Mouse (Mus musculus): ENCODE data around the gene Mbnl2. TPM values are rescaled to one million over a fixed set of nuclear protein-coding genes. Genes with fewer than 3 reads are reported as not detected.

Gene Mbnl2
- 152 and 170 TPM in 2 replicates for polyA plus RNA-seq (2012; ENCODE audit: insufficient read depth, insufficient read length, missing spikeins)

- Histone ChIP-seq H3K4me1 (ENCODE audit: control insufficient read depth, insufficient read depth, insufficient read length, low read length) (peaks cover 15% of the 10 kb centered on the region), H3K27ac (replicated peaks; ENCODE audit: low read depth, low read length) (peak within 1 kb of the TSS; percentile 98), H3K4me3 (ENCODE audit: insufficient read depth, low read depth, low read length) (peak within 1 kb of the TSS; percentile 90)
Observed at GRCm38 (mm10) chr14:120275246-120276238, at the start of gene Mbnl2. TSS of gene Mbnl2 (plus strand) at chr14:120275669.

DNA sequence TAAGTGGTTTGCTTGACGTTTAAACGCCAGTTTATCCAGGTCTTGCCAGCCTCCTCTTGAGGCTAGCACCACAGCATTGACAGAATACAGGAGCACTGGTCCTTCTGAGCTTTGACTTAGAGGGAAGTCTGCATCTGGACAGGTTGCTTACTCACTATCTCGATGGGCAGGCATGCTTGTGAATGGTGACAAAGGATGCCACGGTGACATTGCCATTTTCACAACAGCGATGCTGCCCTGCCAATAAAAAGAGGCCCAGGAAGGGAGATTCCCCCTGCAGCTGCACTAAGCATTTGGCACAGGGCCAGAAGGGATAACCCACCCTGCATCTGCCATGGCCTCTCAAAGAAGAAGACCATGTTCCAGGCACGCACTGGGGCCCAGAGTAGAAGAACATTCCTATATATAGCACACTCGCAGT lies 43.4 kb upstream of the Mbnl2 start:
- no peak overlapping the region for H3K27ac ChIP-seq (replicated peaks; ENCODE audit: low read depth, low read length)
- H3K4me3 ChIP-seq (ENCODE audit: insufficient read depth, low read depth, low read length): no peak overlapping the region
- H3K4me1 ChIP-seq (ENCODE audit: control insufficient read depth, insufficient read depth, insufficient read length, low read length): no peaks in the 10 kb centered on the region

DNA sequence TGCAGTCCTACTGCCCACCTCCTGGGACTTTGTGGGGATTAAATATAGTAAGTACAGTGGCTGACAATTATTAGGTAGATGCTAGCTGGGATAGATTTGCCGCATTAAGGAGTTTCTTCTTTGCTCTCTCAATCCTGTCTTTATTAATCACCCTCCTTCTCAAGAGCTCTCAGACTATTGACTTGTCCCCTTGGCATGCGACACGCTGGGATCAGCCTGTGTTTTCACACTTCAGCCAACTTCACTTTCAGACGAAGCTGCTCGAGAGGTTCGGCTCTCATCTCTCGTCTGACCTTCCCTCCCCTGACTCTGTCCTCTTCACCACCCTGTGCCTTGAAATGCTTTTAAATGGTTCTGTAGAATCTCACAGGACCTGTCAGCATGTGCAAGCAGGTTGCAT lies 39.9 kb upstream of the Mbnl2 start:
- Histone ChIP-seq H3K4me3 (ENCODE audit: insufficient read depth, low read depth, low read length) (no peak overlapping the region), H3K27ac (replicated peaks; ENCODE audit: low read depth, low read length) (no peak overlapping the region), H3K4me1 (ENCODE audit: control insufficient read depth, insufficient read depth, insufficient read length, low read length) (no peaks in the 10 kb centered on the region)

DNA sequence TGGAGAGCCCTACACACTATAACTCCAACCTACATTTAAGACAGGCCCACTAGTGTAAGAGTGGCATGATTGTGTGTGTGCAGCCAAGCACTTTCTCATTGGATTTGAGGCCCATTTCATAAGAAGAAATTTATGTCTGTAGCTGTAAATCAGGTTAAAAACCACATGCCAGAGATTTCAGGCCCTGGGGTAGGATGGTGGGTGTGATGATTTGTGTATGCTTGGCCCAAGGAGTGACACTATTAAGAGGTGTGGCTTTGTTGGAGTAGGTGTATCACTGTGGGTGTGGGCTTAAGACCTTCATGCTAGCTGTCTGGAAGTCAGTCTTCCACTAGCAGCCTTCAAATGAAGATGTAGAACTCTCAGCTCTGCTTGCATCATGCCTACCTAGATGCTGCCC lies 37.0 kb upstream of the Mbnl2 start:
- H3K27ac ChIP-seq (replicated peaks; ENCODE audit: low read depth, low read length): no peak overlapping the region
- no peaks in the 10 kb centered on the region for H3K4me1 ChIP-seq (ENCODE audit: control insufficient read depth, insufficient read depth, insufficient read length, low read length)
- H3K4me3 ChIP-seq (ENCODE audit: insufficient read depth, low read depth, low read length): no peak overlapping the region

DNA sequence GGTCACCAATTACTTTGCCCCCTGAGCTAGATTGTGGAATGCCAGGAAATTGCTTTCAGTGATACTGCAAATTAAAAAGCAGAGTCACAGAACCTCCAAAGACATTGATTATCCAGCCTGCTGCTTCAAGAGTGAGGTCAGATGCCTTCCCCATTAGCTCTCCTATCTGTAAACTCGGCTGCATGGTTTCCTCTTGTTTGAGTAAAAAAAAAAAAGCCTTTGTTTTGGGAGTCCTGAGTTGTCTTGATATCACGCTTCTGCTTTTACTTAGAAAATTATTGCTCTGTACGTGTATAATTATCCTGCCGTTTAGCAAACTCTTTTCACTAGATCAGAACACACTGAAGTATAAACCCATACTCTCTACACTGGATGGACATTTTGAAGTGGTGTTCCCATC lies 35.3 kb upstream of the Mbnl2 start:
- H3K4me3 ChIP-seq (ENCODE audit: insufficient read depth, low read depth, low read length): no peak overlapping the region
- H3K27ac ChIP-seq (replicated peaks; ENCODE audit: low read depth, low read length): no peak overlapping the region
- no peaks in the 10 kb centered on the region for H3K4me1 ChIP-seq (ENCODE audit: control insufficient read depth, insufficient read depth, insufficient read length, low read length)

- H3K27ac ChIP-seq (replicated peaks; ENCODE audit: low read depth, low read length): no peak overlapping the region
- H3K4me3 ChIP-seq (ENCODE audit: insufficient read depth, low read depth, low read length): no peak overlapping the region
- H3K4me1 ChIP-seq (ENCODE audit: control insufficient read depth, insufficient read depth, insufficient read length, low read length): no peaks in the 10 kb centered on the region
Observed at GRCm38 (mm10) chr14:120242711-120243110, 32.8 kb upstream of the Mbnl2 start.

GRCm38 (mm10) chr14:120245081-120245705 lies 30.3 kb upstream of the Mbnl2 start:
- H3K4me3 ChIP-seq (ENCODE audit: insufficient read depth, low read depth, low read length): no peak overlapping the region

GRCm38 (mm10) chr14:120253331-120253730 lies 22.1 kb upstream of the Mbnl2 start:
- no peak overlapping the region for H3K27ac ChIP-seq (replicated peaks; ENCODE audit: low read depth, low read length)
- no peak overlapping the region for H3K4me3 ChIP-seq (ENCODE audit: insufficient read depth, low read depth, low read length)
- no peaks in the 10 kb centered on the region for H3K4me1 ChIP-seq (ENCODE audit: control insufficient read depth, insufficient read depth, insufficient read length, low read length)

More at GRCm38 (mm10) chr14:120245081-120245705, 30.3 kb upstream of the Mbnl2 start:
- no peaks in the 10 kb centered on the region for H3K4me1 ChIP-seq (ENCODE audit: control insufficient read depth, insufficient read depth, insufficient read length, low read length)
- no peak overlapping the region for H3K27ac ChIP-seq (replicated peaks; ENCODE audit: low read depth, low read length)

DNA sequence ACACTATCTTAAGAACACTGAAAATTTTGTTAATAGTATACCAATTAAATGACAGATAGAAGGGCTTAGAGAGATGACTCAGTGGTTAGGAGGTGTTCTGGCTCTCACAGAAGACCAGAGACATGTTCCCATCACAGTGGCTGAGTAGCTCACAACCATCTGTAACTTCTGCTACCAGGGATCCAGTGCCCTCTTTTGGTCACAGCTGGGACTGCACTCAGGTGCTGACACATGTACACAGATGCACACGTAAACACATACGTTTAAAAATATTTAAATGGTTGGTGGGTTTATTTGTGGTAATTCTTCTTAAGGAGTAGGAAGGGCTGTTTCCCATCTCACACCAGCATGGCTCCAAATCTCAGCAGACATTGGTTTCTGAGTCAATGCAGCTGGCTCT lies 19.3 kb upstream of the Mbnl2 start:
- H3K4me1 ChIP-seq (ENCODE audit: control insufficient read depth, insufficient read depth, insufficient read length, low read length): no peaks in the 10 kb centered on the region
- H3K27ac ChIP-seq (replicated peaks; ENCODE audit: low read depth, low read length): no peak overlapping the region
- no peak overlapping the region for H3K4me3 ChIP-seq (ENCODE audit: insufficient read depth, low read depth, low read length)

DNA sequence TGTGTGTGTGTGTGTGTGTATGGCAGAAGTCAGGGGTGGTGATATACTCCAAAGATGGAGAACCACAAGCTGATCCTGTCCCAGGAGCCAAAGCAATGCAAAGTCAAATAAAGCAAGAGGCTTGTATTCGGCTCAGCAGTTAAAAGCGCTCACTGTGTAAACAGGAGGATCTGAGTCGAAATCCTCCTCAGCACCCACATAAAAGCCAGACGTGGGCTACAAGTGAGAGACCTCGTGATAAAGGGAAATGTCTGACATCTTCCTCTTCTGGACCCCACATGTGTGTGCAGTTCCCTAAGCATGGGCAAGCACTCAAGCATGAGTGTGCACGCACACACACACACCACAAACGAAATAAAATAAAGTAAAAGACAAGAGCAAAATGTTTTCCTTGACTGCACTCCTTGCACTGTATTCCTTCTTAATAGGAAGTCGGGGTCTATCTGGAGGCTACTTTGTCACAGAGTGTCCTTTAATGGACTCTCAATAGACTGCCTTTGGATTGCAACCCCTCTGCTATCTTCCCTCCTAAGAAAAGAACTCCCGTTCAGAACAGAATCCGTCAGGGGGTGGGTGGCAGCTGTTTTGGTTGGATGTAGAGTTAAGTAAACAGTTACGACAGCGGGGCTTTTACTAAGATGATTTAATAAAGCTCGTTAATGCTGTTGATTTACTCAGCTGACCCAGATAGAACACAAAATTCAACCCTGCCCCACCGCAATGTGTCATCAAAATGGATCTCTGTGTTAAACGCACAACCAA lies 18.7 kb upstream of the Mbnl2 start:
- Histone ChIP-seq H3K4me3 (ENCODE audit: insufficient read depth, low read depth, low read length) (no peak overlapping the region), H3K4me1 (ENCODE audit: control insufficient read depth, insufficient read depth, insufficient read length, low read length) (no peaks in the 10 kb centered on the region), H3K27ac (replicated peaks; ENCODE audit: low read depth, low read length) (no peak overlapping the region)

DNA sequence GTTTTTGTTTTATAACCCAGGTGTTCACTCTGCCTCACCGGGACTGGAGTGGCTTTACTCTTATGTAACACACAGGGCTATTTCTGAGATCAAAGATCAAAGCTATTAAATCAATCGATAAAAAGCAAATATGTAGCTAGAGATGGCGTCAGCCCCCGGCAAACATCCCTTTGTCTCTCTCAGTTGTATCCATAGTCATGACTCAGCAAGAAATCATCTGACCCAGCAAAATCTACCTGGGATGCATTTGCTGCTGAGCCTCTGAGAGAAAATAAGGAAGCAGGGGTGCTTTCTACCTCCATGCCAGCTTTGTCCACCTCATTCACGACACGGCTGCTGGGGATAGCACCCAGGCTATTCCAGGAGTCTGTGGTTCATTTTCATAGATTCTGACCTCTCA lies 18.0 kb upstream of the Mbnl2 start:
- Histone ChIP-seq H3K4me1 (ENCODE audit: control insufficient read depth, insufficient read depth, insufficient read length, low read length) (no peaks in the 10 kb centered on the region), H3K4me3 (ENCODE audit: insufficient read depth, low read depth, low read length) (no peak overlapping the region), H3K27ac (replicated peaks; ENCODE audit: low read depth, low read length) (no peak overlapping the region)

DNA sequence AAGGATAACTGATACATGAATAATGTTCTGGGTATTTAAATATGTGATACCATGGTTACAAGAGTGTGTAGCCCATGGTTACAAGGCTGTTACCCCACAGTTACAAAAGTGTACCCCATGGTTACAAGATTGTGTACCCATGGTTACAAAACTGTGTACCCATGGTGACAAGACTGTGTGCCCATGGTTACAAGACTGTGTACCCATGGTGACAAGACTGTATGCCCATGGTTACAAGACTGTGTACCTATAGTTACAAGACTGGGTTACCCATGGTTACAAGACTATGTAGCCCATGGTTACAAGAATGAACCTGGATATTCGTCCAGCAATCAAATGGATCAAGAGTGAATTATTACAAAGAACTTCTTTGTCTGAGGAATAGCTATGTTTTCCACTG lies 16.0 kb upstream of the Mbnl2 start:
- H3K4me3 ChIP-seq (ENCODE audit: insufficient read depth, low read depth, low read length): no peak overlapping the region
- no peaks in the 10 kb centered on the region for H3K4me1 ChIP-seq (ENCODE audit: control insufficient read depth, insufficient read depth, insufficient read length, low read length)
- no peak overlapping the region for H3K27ac ChIP-seq (replicated peaks; ENCODE audit: low read depth, low read length)

GRCm38 (mm10) chr14:120261606-120262005 lies 13.9 kb upstream of the Mbnl2 start:
- peaks cover 9% of the 10 kb centered on the region; the same call in 1 of the 2 replicates for H3K4me1 ChIP-seq (ENCODE audit: control insufficient read depth, insufficient read depth, insufficient read length, low read length)
- no peak overlapping the region for H3K4me3 ChIP-seq (ENCODE audit: insufficient read depth, low read depth, low read length)
- H3K27ac ChIP-seq (replicated peaks; ENCODE audit: low read depth, low read length): no peak overlapping the region

GRCm38 (mm10) chr14:120262660-120263379 lies 12.6 kb upstream of the Mbnl2 start:
- H3K4me1 ChIP-seq (ENCODE audit: control insufficient read depth, insufficient read depth, insufficient read length, low read length): peaks cover 9% of the 10 kb centered on the region; the same call in 1 of the 2 replicates
- no peak overlapping the region for H3K27ac ChIP-seq (replicated peaks; ENCODE audit: low read depth, low read length)
- H3K4me3 ChIP-seq (ENCODE audit: insufficient read depth, low read depth, low read length): no peak overlapping the region

All from brown adipose tissue, adult 24 weeks (tissue).